Mouse (Mus musculus) kidney, adult 18-20 months (tissue): ENCODE results near the gene Hdgfl2.
"Not testable (repeated sequence)": the region's sequence is repeated elsewhere in the genome, so short reads cannot be mapped to it uniquely, and the experiment has no call there.

Experiments used
- DNase-seq: peaks from one replicate; pipeline ENCODE4 v3.0.0; 2021

The Hdgfl2 gene

DNA sequence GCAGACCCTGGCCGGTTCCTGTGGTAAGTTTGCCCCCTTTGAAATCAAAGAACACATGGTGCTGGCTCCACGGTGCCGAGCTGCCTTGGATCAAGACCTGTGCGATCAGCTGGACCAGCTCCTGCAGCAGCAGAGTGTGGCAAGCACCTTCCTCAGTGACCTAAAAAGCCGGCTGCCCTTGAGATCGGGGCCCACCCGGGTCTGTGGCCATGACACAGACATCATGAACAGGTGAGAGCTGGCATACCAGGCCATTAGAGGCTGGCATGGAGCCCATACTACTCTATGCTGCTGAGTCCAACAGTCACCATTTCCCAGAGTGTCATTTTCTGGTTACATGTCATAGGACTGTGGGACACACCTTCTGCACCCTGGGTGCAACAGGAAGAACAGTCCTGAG is 17.4 kb upstream of the Hdgfl2 start:
- DNase-seq: no peak

DNA sequence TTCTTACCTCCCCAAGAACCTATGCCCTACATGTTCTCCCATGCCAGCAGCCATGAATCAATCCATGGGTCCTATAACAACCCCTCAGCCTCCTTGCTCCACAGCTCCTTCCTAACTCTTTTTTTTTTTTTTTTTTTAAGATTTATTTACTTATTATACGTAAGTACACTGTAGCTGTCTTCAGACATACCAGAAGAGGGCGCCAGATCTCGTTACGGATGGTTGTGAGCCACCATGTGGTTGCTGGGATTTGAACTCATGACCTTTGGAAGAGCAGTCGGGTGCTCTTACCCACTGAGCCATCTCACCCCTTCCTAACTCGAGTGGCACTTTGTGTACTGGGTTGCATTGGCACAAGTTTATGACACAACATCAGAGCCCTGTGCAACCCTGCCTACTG is 13.7 kb upstream of the Hdgfl2 start:
- not testable (repeated sequence) for DNase-seq

DNA sequence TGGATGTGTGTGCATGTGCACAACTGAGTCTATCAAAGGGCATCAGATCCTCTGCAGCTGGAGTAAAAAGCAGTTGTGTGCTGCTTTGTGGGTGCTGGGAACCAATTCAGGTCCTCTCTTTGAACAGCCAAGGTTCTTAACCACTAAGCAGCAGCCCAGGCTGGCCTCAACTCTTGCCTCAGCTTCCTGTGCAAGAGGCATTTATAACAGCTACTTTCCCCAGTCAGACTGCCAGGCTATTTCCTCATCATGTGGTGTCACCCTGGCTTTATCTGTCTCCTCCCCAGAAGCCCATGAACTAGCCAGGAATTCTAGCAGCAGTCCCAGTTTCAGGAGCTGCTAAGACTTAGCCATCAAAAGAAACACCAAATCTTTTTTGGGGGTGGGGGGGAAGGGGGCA is 13.0 kb upstream of the Hdgfl2 start:
- DNase-seq: no peak

DNA sequence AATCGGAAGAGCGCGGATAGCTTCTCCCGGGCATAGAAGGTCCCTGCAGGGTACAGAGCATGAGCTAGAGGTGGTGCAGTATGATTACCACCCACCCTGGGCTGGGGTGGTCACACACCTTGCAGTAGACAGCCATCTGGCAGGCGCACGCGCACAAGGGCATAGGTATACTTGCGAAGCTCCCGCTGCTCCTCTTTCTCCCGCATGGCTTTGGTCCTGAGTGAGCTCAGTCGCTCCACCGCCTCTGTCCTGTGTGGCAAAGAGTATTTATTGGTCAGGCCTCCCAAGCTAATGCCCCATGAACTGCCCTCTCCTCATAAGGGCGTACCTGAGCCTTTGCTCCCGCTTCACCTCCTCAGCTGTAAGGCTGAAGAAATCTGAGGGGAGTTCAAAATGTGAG is 10.4 kb upstream of the Hdgfl2 start:
- no peak for DNase-seq

DNA sequence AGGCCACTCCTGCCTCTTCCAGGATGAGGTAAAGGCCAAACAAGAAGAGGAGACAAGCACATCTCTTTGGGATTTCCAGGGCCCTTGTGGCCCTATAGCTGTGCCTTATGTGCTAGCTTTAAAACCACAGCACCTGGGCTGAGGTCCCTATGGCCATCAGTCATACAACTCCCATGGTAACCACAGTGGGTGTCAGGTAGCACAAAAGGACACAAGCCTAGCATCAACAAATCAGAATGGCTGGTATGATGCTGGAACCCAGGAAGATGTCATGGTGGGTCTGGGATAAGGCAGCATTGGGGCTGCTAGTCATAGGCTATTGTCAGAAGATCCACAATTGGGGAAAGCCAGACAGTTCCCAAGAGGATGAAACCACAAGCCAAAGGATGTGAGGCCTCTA is 8.3 kb upstream of the Hdgfl2 start:
- DNase-seq: no peak

DNA sequence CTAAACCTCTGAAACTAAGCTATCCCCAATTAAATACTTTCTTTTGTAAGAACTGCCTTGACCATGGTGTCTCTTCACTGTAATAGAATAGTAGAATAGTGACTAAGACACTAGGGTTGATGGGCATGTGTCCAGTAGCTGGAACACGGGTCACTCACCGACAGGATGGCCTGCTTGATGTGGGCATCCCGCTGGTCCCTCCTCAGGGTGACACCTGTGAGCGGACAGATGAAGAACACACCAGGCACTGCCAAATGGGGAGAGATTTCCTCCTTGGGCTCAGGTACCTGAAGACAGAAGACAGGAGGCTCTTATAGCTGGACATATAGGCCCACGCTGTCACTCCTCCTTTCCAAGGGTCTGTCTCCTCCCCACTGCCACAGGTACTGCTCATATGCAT is 7.2 kb upstream of the Hdgfl2 start:
- DNase-seq: no peak

DNA sequence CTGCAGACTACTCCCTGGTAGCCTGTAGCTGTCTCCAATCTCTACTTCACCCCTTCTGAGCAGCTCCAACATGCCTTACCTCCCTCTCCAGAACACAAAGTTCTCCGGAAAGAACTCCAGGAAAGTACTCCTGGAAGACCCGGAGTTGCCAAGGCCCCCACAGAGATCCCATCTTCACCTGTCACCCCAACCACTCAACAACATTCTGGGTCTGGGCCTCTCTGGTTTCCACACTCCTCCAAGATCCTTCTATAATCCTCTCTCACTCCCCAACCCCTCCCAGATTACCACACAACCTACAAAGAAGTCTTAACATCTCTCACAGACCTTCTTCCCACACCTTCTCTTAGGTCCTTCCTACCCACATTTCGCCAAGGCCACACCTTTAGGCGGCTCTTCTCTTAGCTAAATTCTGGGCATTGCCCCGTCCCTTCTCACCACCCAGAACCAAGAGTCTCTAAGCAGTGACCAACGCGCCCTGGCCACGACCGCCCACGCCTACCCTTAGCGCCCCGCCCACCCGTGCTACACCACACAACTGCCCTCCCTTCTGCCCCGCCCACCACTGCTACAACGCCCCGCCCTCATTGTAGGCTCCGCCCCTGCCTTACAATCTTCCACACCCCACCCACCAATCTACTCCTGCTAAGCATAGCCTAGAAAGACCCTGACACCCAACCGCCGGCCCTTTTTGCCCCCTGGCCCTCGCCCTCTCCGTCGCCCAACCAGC is 5.2 kb upstream of the Hdgfl2 start:
- DNase-seq: peak; percentile 87

DNA sequence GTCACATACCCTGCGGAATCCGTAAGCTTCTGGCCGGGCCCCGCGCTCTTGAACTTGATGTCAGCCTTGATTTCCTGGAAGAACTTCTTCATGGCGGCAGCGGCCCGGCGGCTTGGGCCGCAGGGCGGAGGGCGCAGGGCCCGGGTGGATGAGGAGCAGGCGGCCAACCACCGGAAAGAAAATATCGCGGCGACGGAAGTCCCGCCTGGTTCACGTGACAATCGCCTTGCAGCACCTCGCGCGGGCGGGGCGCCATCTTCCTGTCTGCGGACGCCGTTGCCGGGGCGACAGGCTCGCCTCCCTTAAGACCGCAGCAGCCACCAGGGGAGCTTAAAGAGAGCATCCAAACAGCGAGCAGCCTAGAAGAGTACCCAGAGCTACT is 4.6 kb upstream of the Hdgfl2 start, which contains the start of gene Ubxn6:
Ubxn6 (minus strand) TSS at position 202 of the 382 bp plus-strand sequence.
- DNase-seq: peak; percentile 97

DNA sequence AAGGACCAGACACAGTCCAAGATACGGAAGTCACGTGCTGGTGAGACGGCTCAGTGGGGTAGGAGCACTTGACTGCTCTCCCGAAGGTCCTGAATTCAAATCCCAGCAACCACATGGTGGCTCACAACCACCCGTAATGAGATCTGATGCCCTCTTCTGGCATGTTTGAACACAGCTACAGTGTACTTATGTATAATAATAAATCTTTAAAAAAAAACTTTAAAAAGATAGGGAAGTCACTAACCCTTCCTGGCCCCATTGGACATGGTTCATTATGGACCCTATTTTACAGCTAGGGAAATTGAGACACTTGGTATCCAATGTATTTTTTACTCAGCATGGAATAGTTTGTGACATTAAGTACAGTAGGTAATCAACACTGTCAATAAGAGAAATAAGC is 1.9 kb upstream of the Hdgfl2 start:
- DNase-seq: no peak

DNA sequence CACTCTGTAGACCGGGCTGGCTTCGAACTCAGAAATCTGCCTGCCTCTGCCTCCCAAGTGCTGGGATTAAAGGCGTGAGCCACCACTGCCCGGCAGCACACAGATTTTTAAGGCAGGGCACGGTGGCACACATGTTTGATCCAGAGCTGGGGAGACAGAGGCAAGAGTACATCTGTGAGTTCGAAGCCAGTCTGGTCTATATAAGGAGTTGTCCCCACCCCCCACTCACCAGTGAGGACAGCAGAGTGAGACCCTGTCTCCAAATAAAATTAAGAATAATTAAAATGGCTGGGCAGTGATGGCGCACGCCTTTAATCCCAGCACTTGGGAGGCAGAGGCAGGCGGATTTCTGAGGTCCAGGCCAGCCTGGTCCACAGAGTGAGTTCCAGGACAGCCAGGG is 1.1 kb upstream of the Hdgfl2 start:
- not testable (repeated sequence) for DNase-seq

DNA sequence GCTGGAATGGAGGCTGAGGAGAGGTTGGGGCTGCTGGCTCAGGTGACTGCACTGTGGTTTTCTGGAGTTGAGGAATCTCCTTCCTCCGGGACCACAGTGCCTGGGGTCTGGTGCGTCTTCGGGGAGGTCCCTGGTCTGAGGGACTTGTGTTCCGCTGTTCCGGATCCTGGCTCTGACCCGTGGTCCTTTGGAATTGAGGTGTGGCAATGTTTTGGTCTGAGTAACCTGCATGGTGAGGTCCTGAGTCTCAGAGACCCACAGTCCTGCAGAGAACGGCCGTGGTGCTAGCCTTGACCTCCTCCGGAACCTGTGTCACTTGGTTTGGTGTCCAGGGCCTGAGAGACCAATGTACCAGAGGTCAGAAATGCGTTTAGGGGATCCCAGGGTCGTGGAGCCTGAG is 487 bp downstream of the Hdgfl2 start:
- no peak for DNase-seq

DNA sequence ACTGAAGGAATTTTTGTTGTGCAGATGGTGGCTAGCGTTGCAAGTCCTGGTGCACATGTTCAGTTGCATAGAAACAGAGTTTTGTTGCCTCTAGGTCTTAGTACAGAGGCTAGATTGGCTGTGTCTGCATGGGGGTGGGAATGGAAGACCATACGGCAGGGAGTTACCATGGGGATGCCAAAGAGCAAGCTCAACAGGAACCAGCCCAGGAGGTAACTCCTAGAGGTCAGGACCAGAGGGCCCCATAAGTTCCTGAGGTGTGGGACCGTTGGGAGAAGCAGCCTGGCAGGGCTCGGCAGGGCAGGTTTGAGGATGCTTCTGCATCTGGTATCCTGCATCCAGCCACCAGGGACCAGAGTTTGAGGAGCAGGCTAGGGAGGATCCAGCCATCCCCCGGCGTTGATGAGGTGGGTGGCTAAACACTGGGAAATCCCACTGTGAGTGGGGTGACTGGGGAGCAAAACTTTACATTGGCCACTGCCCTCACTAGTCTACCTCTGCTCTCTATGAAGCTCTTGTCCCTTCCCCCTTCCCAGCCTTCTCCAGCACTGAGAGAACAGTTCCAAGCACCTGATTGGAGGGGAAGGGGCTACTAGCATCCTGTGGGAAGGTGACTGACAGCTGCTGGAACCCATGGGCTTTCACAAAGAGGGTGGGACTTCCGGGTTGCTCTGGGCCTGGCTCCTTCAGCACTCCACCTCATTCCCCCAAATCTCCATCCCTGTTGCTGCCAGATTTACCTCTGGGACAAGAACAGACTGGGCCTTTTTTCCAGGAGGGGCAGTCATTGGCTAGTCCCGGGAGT is 1.5 kb downstream of the Hdgfl2 start:
- DNase-seq: no peak

DNA sequence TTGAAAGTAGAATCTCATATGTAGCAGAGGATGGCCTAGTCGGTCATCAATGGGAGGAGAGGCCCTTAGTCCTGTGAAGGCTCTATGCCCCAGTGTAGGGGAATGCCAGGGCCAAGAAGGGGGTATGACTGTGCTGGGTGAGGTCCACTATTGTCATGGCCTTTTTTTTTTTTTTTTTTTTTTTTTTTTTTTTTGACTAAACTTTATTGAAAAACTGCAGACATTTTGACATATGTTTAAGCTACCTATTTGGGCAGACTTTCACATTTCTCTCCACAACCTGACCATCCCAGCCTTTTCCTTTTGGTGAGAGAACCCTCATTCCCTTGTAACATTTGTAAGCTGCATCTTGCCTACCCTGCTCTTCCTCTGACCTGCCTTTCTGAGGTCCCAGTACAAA is 12.9 kb downstream of the Hdgfl2 start:
- no peak for DNase-seq

DNA sequence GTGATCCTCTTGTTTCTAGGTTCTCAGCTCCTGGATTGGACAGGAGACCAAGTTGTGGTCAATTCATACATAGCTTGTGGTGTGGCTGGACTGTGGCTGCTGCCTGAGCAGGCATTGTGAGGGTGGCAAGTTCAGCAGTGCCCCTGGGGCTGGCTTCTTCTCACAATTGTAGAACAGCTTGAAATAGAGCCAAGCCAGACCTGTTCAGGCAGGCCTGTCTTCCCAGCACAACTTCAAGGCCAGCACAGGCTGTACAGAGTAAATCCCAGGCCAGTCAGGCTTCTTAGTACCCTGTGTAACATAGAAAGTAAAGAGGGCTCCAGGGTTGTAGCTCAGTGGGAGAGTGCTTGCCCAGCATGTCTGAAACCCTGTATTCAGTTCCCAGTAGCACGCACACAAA is 13.4 kb downstream of the Hdgfl2 start:
- DNase-seq: no peak

DNA sequence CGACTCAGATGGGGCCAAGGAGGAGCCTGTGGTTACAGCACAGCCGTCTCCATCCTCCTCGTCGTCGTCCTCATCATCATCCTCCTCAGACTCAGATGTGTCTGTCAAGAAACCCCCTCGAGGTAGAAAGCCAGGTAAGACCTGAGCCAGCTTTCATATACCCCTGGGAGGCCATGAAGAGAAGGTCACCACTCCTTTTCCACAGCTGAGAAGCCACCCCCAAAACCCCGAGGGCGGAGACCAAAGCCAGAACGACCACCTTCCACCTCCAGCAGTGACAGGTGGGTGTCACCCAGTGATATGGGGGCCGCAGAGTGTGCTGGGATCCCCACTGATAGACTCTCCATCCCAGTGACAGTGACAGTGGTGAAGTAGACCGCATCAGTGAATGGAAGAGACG is 17.4 kb downstream of the Hdgfl2 start:
- DNase-seq: no peak

DNA sequence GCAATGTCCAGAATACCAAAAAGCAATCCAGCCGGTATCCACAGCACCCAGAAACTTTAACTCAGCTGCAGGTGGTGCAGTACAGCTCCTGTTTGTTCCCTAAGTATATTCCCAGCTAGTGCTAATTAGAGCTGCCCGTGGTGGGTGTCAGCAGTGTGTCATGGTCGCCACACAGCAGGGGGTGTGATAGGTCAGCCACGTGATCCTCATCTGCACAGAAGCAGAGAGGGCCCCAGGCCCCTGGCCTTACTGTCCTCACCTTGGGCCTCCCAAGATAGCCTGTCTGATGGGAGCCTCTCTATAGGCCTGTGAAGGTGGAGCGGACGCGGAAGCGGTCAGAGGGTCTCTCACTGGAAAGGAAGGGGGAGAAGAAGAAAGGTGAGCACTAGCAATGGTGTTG is 18.7 kb downstream of the Hdgfl2 start:
- no peak for DNase-seq

DNA sequence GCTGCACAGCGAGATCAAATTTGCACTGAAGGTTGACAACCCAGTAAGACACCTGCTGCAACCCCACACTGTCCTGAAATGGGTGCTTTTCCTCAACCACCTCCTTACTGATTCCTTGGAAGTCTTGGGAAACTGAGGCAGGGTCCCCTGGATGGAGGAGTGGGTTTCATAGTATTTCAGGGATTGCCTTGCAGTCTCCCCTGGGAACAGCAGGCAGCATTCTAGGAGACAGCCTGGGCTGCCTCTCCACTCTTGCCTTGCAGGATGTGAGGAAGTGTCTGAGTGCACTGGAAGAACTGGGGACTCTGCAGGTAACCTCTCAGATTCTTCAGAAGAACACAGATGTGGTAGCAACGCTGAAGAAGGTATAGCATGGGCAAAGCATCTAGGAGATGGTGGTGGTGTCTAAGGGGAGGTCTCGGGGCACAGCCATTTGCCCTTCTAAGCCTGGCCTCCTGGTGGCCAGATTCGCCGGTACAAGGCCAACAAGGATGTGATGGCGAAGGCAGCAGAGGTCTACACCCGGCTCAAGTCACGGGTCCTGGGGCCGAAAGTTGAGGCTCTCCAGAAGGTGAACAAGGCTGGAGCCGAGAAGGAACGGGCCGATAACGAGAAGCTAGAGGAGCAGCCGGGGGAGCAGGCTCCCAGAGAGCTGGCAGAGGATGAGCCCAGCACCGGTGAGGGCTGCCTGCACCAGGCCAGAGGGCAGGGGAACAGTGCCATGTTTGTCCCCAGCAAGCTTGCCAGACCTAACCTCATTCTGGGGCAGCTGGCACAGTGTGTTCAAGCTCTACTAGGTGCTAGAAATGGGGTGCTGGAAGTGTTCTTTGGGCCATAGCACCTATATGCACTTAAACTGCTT is 19.5 kb downstream of the Hdgfl2 start:
- no peak for DNase-seq

DNA sequence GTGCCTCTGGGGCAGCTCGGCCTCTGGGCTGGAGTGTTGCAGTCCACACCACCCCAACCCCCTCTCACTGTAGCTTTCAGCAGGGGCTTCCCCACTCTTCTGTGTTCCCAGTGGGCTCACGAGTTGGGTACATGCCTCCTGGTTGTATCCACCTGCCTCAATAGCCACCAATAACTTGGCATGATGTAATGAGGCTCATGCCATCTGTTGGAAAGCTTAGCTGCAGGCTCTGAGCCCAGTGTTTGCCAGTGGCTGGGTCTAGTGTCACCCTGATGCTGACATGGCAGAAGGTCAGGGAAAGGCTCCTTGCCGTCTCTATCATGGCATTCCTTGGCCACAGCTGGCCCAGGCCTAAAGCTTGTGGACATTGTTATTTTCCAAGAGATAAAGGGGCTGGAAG is 21.4 kb downstream of the Hdgfl2 start:
- no peak for DNase-seq

DNA sequence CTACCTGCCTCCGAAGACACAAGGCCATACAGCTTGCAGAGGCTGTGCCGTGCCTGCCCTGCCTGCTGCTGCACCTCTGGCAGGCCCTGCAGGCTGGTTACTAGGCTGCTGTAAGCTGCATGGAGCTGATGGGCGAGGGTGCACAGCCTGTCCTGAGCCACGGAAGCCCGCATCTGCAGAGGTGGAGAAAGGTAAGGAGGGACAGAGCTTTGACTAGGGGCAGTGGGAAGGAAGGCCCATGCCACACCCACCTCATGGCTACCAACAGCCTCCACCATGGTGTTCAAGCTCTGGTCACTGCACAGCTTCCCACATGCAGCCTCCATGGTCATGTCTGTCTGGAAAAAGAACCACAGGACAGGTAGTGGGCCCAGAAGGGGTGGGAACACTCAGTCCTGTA is 22.7 kb downstream of the Hdgfl2 start:
- no peak for DNase-seq

DNA sequence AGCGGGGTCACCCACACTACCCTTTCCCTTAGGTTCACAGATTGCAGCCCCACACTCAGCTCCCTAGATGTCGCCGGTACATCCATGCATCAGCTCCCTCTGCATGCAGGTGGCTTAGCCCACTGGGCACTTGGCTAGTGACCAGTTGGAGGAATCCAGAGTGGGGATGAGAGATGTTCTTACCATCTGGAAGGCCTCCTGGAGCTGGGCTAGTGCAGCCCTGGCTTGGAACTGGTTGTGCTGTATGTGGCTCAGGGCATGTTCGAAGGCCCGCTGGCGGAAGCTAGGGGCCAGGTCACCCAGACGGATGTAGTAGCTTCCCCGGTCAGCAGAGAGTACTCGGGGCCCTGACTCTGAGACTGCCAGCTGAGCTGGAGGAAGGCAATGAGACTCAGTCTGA is 23.5 kb downstream of the Hdgfl2 start:
- no peak for DNase-seq

DNA sequence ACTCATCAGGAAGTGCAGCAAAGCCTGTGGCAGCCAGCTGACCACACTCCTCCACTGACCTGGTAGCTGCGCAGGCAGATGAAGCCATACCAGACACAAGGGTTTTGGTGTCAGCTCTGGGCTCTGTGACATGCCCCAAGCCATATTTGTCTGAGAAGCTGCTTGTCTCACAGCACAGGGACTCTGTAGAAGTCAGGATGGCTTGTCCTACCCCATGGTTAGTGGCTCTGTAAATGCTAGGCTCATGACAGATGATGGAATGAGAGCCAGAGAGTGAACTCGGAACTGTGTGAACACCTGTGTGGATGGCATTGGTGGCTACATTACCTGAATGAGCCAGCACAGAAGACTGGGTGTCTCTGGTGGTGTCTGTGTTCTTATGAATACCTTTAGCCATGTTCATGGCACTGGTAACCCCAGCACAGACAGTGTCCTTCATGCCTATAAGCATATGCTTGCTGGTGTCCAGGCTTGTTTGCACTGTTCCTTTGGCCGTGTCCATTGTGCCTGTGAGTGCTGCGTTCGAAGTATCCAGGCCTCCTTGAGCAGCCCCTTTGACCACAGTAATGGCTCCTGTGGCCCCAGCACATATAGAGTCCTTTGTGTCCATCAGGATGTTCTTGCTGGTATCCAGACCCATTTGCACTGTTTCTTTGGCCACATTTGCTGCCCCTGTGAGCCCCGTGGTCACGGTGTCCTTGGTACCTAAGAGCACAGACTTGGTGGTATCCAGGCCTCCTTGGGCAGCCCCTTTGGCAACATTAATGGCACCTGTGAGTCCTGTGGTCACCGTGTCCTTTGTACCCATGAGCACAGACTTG is 24.2 kb downstream of the Hdgfl2 start:
- no peak for DNase-seq

DNA sequence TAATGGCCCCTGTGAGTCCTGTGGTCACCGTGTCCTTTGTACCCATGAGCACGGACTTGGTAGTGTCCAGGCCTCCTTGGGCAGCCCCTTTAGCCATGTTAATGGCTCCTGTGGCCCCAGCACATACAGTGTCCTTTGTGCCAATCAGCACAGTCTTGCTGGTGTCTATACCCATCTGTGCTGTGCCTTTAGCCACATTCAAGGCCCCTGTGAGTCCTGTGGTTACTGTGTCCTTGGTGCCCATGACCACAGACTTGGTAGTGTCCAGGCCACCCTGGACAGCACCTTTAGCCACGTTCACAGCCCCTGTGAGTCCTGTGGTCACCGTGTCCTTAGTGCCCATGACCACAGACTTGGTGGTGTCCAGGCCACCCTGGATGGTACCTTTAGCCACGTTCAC is 25.4 kb downstream of the Hdgfl2 start:
- DNase-seq: not testable (repeated sequence)

DNA sequence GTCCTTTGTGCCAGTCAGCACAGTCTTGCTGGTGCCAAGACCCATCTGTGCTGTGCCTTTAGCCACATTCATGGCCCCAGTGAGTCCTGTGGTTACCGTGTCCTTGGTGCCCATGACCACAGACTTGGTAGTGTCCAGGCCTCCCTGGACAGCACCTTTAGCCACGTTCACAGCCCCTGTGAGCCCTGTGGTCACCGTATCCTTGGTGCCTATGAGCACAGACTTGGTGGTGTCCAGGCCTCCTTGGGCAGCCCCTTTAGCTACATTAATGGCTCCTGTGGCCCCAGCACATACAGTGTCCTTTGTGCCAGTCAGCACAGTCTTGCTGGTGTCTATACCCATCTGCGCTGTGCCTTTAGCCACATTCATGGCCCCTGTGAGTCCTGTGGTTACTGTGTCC is 27.0 kb downstream of the Hdgfl2 start:
- not testable (repeated sequence) for DNase-seq
